Mouse (Mus musculus): Measurements from ENCODE around the gene Ttc21a. TPM values are rescaled to one million over a fixed set of nuclear protein-coding genes. Genes with fewer than 3 reads are reported as not detected.
"Not testable (repeated sequence)": the region's sequence is repeated elsewhere in the genome, so short reads cannot be mapped to it uniquely, and the experiment has no call there.

Ttc21a gene
- polyA plus RNA-seq, 1 experiment from 2014 or later = 0.13 TPM

DNA sequence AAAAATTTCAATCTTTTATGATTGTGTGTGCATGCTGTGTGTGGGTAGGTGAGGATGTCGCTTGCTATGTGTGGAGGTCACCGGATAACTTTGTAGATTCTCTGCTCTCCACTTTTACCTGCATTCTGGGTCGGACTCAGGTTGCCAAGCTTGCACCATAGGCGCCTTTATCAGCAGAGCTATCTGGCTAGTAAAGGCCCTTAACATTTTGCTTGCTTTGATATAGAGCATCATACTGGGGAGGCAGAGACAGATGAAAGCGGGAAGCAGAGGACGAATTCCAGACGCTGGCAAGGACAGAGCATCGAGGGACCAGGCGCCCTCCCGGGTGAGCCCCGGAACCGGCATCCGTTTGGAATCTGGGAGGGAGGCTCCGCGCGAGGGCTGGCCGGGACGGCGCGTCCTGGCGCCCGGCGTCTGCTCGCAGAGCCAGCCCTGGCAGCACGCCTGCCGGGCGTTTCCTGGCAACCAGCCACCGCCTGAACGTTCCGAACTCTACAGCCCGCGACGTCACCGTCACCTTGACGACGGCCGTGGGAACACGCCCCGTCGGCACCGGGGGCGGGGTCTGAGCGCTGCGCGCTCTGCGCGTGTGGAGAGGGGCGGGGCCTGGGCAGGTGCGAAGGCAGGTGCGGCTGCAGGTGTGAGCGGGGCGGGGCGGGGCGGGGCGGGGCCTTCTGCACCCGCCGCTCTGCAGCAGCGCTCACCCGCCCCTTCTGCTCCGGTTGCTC, 73.5 kb downstream of the Ttc21a start:
- no peaks in the 10 kb centered on the region for H3K9me3 ChIP-seq
- no peaks in the 10 kb centered on the region for H3K36me3 ChIP-seq
- peak overlapping the region; percentile 43 for H3K4me3 ChIP-seq
- H3K9ac ChIP-seq = 0 out of 2 replicates have a peak overlapping the region, but pooled peaks have one; percentile 35
- peaks cover 18% of the 10 kb centered on the region for H3K4me1 ChIP-seq
- no peaks in the 10 kb centered on the region for H3K27me3 ChIP-seq
- peak overlapping the region; percentile 88 for H3K4me2 ChIP-seq
- ATAC-seq (ENCODE audit: insufficient number of reproducible peaks, low FRiP score, low TSS enrichment, low read depth) = peak; percentile 89
- peak overlapping the region; percentile 86 for H3K27ac ChIP-seq
- WGBS = 2% methylated on average over 48 of the region's 60 CpGs

GRCm38 (mm10) chr9:120011533-120011932, 74.1 kb downstream of the Ttc21a start:
- 2% methylated on average over 10 of the region's 10 CpGs for WGBS
- peak; percentile 15 for ATAC-seq (ENCODE audit: insufficient number of reproducible peaks, low FRiP score, low TSS enrichment, low read depth)

GRCm38 (mm10) chr9:120012161-120012560, 74.8 kb downstream of the Ttc21a start:
- not testable (repeated sequence) for H3K36me3 ChIP-seq; H3K27ac ChIP-seq; H3K27me3 ChIP-seq; ATAC-seq (ENCODE audit: insufficient number of reproducible peaks, low FRiP score, low TSS enrichment, low read depth); H3K9me3 ChIP-seq; H3K9ac ChIP-seq; H3K4me3 ChIP-seq; H3K4me2 ChIP-seq
- peaks cover 16% of the 10 kb centered on the region for H3K4me1 ChIP-seq
- WGBS = 85% methylated on average over 6 of the region's 6 CpGs

More at GRCm38 (mm10) chr9:120011533-120011932, 74.1 kb downstream of the Ttc21a start:
- Histone ChIP-seq H3K4me3 (peak overlapping the region; percentile 43), H3K4me1 (peaks cover 16% of the 10 kb centered on the region), H3K9me3 (no peaks in the 10 kb centered on the region), H3K9ac (no peak overlapping the region), H3K36me3 (no peaks in the 10 kb centered on the region), H3K4me2 (peak overlapping the region; percentile 88), H3K27ac (peak overlapping the region; percentile 75), H3K27me3 (no peaks in the 10 kb centered on the region)

DNA sequence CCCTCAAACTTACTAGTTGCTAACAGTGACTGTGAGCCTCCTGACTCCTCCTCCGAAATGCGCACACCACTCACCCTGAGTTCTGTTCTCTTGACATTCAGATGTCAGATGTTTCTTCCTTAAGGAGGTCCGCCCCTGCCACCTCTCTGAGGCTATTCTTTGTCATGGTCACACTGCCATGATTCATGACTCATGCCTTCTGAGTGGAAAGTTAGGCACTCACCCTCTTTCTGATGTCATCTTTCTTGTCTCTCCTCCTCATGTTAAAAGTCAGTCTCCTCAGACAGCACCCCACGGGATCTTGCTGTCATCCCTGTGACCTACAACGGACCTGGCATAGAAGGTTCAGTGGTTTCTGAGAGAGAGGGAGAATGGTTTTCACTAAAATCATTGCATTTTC, 75.4 kb downstream of the Ttc21a start:
- H3K4me1 ChIP-seq = peaks cover 16% of the 10 kb centered on the region
- H3K9ac ChIP-seq = no peak overlapping the region
- H3K27me3 ChIP-seq = no peaks in the 10 kb centered on the region
- H3K4me2 ChIP-seq = no peak overlapping the region
- no peaks in the 10 kb centered on the region for H3K9me3 ChIP-seq
- no peak overlapping the region for H3K27ac ChIP-seq
- ATAC-seq (ENCODE audit: insufficient number of reproducible peaks, low FRiP score, low TSS enrichment, low read depth) = no peak
- no peak overlapping the region for H3K4me3 ChIP-seq
- H3K36me3 ChIP-seq = no peaks in the 10 kb centered on the region
- 75% methylated on average over 5 of the region's 5 CpGs for WGBS

- H3K4me2 ChIP-seq = no peak overlapping the region
- no peak overlapping the region for H3K9ac ChIP-seq
- 61% methylated on average over 11 of the region's 11 CpGs for WGBS
- H3K27me3 ChIP-seq = no peaks in the 10 kb centered on the region
- no peak overlapping the region for H3K27ac ChIP-seq
- H3K36me3 ChIP-seq = no peaks in the 10 kb centered on the region
- no peak for ATAC-seq (ENCODE audit: insufficient number of reproducible peaks, low FRiP score, low TSS enrichment, low read depth)
- H3K4me1 ChIP-seq = peaks cover 16% of the 10 kb centered on the region
- no peaks in the 10 kb centered on the region for H3K9me3 ChIP-seq
- no peak overlapping the region for H3K4me3 ChIP-seq
Observed at GRCm38 (mm10) chr9:120013251-120013820, 75.9 kb downstream of the Ttc21a start.

- no peak overlapping the region for H3K27ac ChIP-seq
- WGBS = 57% methylated on average over 6 of the region's 6 CpGs
- H3K9ac ChIP-seq = no peak overlapping the region
- ATAC-seq (ENCODE audit: insufficient number of reproducible peaks, low FRiP score, low TSS enrichment, low read depth) = no peak
- H3K9me3 ChIP-seq = no peaks in the 10 kb centered on the region
- H3K36me3 ChIP-seq = no peaks in the 10 kb centered on the region
- no peak overlapping the region for H3K4me3 ChIP-seq
- H3K4me2 ChIP-seq = no peak overlapping the region
- no peaks in the 10 kb centered on the region for H3K27me3 ChIP-seq
- peaks cover 16% of the 10 kb centered on the region for H3K4me1 ChIP-seq
Observed at GRCm38 (mm10) chr9:120014828-120015227, 77.4 kb downstream of the Ttc21a start.

GRCm38 (mm10) chr9:120016956-120017355, 79.5 kb downstream of the Ttc21a start:
- H3K9ac ChIP-seq = 0 out of 2 replicates have a peak overlapping the region, but pooled peaks have one; percentile 12
- WGBS = 66% methylated on average over 10 of the region's 10 CpGs

More at GRCm38 (mm10) chr9:120016956-120017355, 79.5 kb downstream of the Ttc21a start:
- Histone ChIP-seq H3K4me3 (no peak overlapping the region), H3K4me2 (no peak overlapping the region), H3K36me3 (no peaks in the 10 kb centered on the region), H3K27ac (no peak overlapping the region), H3K9me3 (no peaks in the 10 kb centered on the region), H3K27me3 (no peaks in the 10 kb centered on the region), H3K4me1 (peaks cover 15% of the 10 kb centered on the region)
- ATAC-seq (ENCODE audit: insufficient number of reproducible peaks, low FRiP score, low TSS enrichment, low read depth) = no peak

Other genes with a start within 250 kb of the Ttc21a start
- 0.06 TPM in 1 of 2 replicates, not detected in the other for gene Scn10a, start 218.3 kb upstream of the Ttc21a start, polyA plus RNA-seq (2015; fragmentation: Nextera tagmentation; extraction: Ambion mirVana)
- 0.09 TPM in 1 of 2 replicates, not detected in the other for gene Scn11a, start 112.2 kb upstream of the Ttc21a start, polyA plus RNA-seq (2015; fragmentation: Nextera tagmentation; extraction: Ambion mirVana)
- 48.5 and 48.9 TPM in 2 replicates for gene Wdr48, start 42.7 kb upstream of the Ttc21a start, polyA plus RNA-seq (2015; fragmentation: Nextera tagmentation; extraction: Ambion mirVana)
- 35.5 and 35.8 TPM in 2 replicates for gene Gorasp1, start within 50 bp of the Ttc21a start, polyA plus RNA-seq (2015; fragmentation: Nextera tagmentation; extraction: Ambion mirVana)
- 8.3 and 9.1 TPM in 2 replicates for gene Csrnp1, start 47.1 kb downstream of the Ttc21a start, polyA plus RNA-seq (2015; fragmentation: Nextera tagmentation; extraction: Ambion mirVana)
- 1.2 and 4.8 TPM in 2 replicates for gene Xirp1, start 86.0 kb downstream of the Ttc21a start, polyA plus RNA-seq (2015; fragmentation: Nextera tagmentation; extraction: Ambion mirVana)
- 15.1 and 16.0 TPM in 2 replicates for gene Cx3cr1, start 132.3 kb downstream of the Ttc21a start, polyA plus RNA-seq (2015; fragmentation: Nextera tagmentation; extraction: Ambion mirVana)
- gene Ccr8, start 154.5 kb downstream of the Ttc21a start, polyA plus RNA-seq (2015; fragmentation: Nextera tagmentation; extraction: Ambion mirVana) = 5.2 and 6.6 TPM in 2 replicates
- gene Slc25a38, start 172.8 kb downstream of the Ttc21a start, polyA plus RNA-seq (2015; fragmentation: Nextera tagmentation; extraction: Ambion mirVana) = 27.4 and 30.2 TPM in 2 replicates
- 1,290 and 1,462 TPM in 2 replicates for gene Rpsa, start 190.1 kb downstream of the Ttc21a start, polyA plus RNA-seq (2015; fragmentation: Nextera tagmentation; extraction: Ambion mirVana)
- gene Mobp, start 212.1 kb downstream of the Ttc21a start, polyA plus RNA-seq (2015; fragmentation: Nextera tagmentation; extraction: Ambion mirVana) = 0.18 and 0.24 TPM in 2 replicates